Mouse (Mus musculus) c-Kit-positive CD71-negative TER-119-negative erythroid progenitor cells, embryonic 14.5 days (primary cell): ENCODE results near the gene Tmtc4.

Source experiments
- DNase-seq: peaks from one replicate; pipeline ENCODE4 v3.0.0-alpha.2; 2013; ENCODE audit warnings: low read depth

Tmtc4 gene

GRCm38 (mm10) chr14:122974854-122975570 lies 8.8 kb downstream of the Tmtc4 start:
- no peak for DNase-seq

- no peak for DNase-seq
Observed at GRCm38 (mm10) chr14:122973091-122973490, 10.7 kb downstream of the Tmtc4 start.

- no peak for DNase-seq
Observed at GRCm38 (mm10) chr14:122968049-122968448, 15.8 kb downstream of the Tmtc4 start.

GRCm38 (mm10) chr14:122957941-122958340 lies 25.9 kb downstream of the Tmtc4 start:
- no peak for DNase-seq

GRCm38 (mm10) chr14:122953331-122953730 lies 30.5 kb downstream of the Tmtc4 start:
- peak; percentile 2 for DNase-seq

- DNase-seq = no peak
Observed at GRCm38 (mm10) chr14:122952556-122952955, 31.3 kb downstream of the Tmtc4 start.

- DNase-seq = no peak
Observed at GRCm38 (mm10) chr14:122951676-122952445, 32.0 kb downstream of the Tmtc4 start.

GRCm38 (mm10) chr14:122950915-122951314 lies 32.9 kb downstream of the Tmtc4 start:
- DNase-seq = no peak

GRCm38 (mm10) chr14:122943475-122943853 lies 40.4 kb downstream of the Tmtc4 start:
- no peak for DNase-seq

- DNase-seq = no peak
Observed at GRCm38 (mm10) chr14:122942757-122943474, 40.9 kb downstream of the Tmtc4 start.

GRCm38 (mm10) chr14:122936460-122936859 lies 47.4 kb downstream of the Tmtc4 start:
- DNase-seq = no peak

GRCm38 (mm10) chr14:122920011-122920410 lies 63.8 kb downstream of the Tmtc4 start:
- DNase-seq = no peak

- no peak for DNase-seq
Observed at GRCm38 (mm10) chr14:122917676-122918075, 66.2 kb downstream of the Tmtc4 start.

GRCm38 (mm10) chr14:122913657-122914056 lies 70.2 kb downstream of the Tmtc4 start, which contains the start of gene Ggact:
Gene Ggact, minus strand, starts transcription at chr14:122913757.
- DNase-seq = no peak

- peak; percentile 28 for DNase-seq
Observed at GRCm38 (mm10) chr14:122912812-122913498, 70.9 kb downstream of the Tmtc4 start.

- no peak for DNase-seq
Observed at GRCm38 (mm10) chr14:122912137-122912536, 71.7 kb downstream of the Tmtc4 start.

GRCm38 (mm10) chr14:122911265-122911664 lies 72.6 kb downstream of the Tmtc4 start:
- no peak for DNase-seq

- DNase-seq = no peak
Observed at GRCm38 (mm10) chr14:122909368-122910091, 74.3 kb downstream of the Tmtc4 start.

GRCm38 (mm10) chr14:122908075-122908474 lies 75.8 kb downstream of the Tmtc4 start:
- DNase-seq = no peak

- no peak for DNase-seq
Observed at GRCm38 (mm10) chr14:122905007-122905406, 78.8 kb downstream of the Tmtc4 start.

GRCm38 (mm10) chr14:122903923-122904351 lies 79.9 kb downstream of the Tmtc4 start:
- DNase-seq = no peak
